Mouse (Mus musculus) forebrain, embryonic 16.5 days (tissue): ENCODE data around the gene Farsb. TPM values are rescaled to one million over a fixed set of nuclear protein-coding genes. Genes with fewer than 3 reads are reported as not detected.

Source experiments
- ATAC-seq: fragments of 200-750 bp; cut with Nextera tagmentation; 2 replicates; pipeline ENCODE4 v1.8.0; 2017; ENCODE audit warnings: mild to moderate bottlenecking, moderate library complexity
- H3K27ac ChIP-seq: fragments of 300-500 bp; sonication (generic); 2 replicates; pipeline ENCODE4 v1.5.1; 2014; ENCODE audit warnings: low read length, control low read depth
- H3K27me3 ChIP-seq: fragments of 300-500 bp; sonication (generic); replicated peaks from 2 replicates; pipeline ENCODE4 v1.6.1; 2014; ENCODE audit warnings: low read length; ENCODE audit not compliant: control insufficient read depth, insufficient read depth
- H3K36me3 ChIP-seq: fragments of 300-500 bp; sonication (generic); 2 replicates; pipeline ENCODE4 v1.6.1; 2014; ENCODE audit not compliant: control insufficient read depth, insufficient read depth
- H3K4me1 ChIP-seq: fragments of 300-500 bp; sonication (generic); replicated peaks from 2 replicates; pipeline ENCODE4 v1.6.1; 2014; ENCODE audit warnings: low read length; ENCODE audit not compliant: control insufficient read depth, insufficient read depth
- H3K4me2 ChIP-seq: fragments of 300-500 bp; sonication (generic); 2 replicates; pipeline ENCODE4 v1.6.1; 2014; ENCODE audit warnings: mild to moderate bottlenecking, low read length, control low read depth
- H3K4me3 ChIP-seq: fragments of 300-500 bp; sonication (generic); replicated peaks from 2 replicates; pipeline ENCODE4 v1.5.1; 2014; ENCODE audit warnings: mild to moderate bottlenecking, low read length, control low read depth
- H3K9ac ChIP-seq: fragments of 300-500 bp; sonication (generic); replicated peaks from 2 replicates; pipeline ENCODE4 v1.6.1; 2014; ENCODE audit warnings: low read depth, low read length, control low read depth
- H3K9me3 ChIP-seq: fragments of 300-500 bp; sonication (generic); 2 replicates; pipeline ENCODE4 v1.6.1; 2016; ENCODE audit warnings: low read length; ENCODE audit not compliant: control insufficient read depth
- WGBS: fragments of 180-500 bp; shearing (Covaris S2); extraction: QIAGEN DNeasy Blood & Tissue Kit; methylation state at CpG from one replicate; pipeline ENCODE4 v1.1.7; 2014; 5-methylcytosine and 5-hydroxymethylcytosine counted together
- polyA plus RNA-seq: library from polyadenylated mRNA; unstranded; fragments of >200 nt; fragmentation: Nextera tagmentation; extraction: Ambion mirVana; gene quantifications from 2 replicates; pipeline ENCODE4 v1.2.1, GENCODE M21; 2015

The Farsb gene
- polyA plus RNA-seq, 1 experiment from 2014 or later, result 168 TPM

DNA sequence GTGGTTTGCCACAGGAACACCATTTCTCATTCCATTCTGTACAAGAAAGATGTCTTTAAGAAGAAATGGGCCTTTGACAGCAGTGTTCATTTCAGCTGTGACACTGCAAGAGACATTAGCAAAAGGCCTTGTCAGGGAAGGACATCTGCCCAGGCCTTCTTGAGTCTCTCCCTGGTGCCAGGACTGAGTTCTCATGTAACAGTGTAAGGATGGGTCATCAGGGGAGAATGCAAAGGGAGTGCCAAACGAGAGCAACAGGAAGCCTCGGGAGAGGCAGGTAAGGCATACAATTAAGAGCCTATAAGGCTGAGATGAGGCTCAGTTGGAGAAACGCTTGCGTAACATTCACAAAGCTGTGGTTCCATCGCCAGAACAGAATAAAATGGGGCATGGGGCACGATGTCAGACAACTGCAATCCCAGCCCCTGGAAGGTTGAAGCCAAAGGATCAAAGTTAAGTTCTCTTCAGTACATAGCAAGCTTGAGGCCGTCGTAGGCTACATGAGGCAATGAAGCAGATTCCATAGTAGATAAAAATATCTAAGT, 93.4 kb downstream of the Farsb start:
- Histone ChIP-seq H3K27ac (no peak overlapping the region), H3K9me3 (no peaks in the 10 kb centered on the region), H3K4me1 (no peaks in the 10 kb centered on the region), H3K36me3 (no peaks in the 10 kb centered on the region), H3K4me2 (no peak overlapping the region), H3K9ac (no peak overlapping the region), H3K27me3 (no peaks in the 10 kb centered on the region), H3K4me3 (no peak overlapping the region)
- no peak for ATAC-seq
- 66% methylated on average over 8 of the region's 8 CpGs for WGBS

DNA sequence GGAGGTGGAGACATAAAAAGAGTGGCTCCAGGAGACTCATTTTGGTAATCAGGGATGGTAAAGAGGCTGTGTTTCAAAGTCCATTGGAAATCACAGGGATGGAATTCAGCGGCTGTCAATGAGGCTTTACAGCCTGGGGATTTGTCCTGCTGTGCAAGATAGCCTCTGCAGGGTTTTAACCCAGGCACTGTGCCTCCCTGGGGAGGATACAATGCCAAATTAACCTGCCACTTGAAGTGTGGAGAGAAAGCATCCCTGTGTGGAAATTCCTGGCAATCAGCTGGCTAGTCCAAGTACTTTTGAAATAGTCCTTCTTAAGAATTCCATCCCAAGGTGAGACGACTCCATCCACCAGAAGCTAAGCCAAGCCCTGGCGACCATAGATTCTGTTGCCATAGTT, 99.8 kb downstream of the Farsb start:
- Histone ChIP-seq H3K36me3 (no peaks in the 10 kb centered on the region), H3K9ac (no peak overlapping the region), H3K4me1 (no peaks in the 10 kb centered on the region), H3K27ac (no peak overlapping the region), H3K4me3 (no peak overlapping the region), H3K4me2 (no peak overlapping the region), H3K9me3 (no peaks in the 10 kb centered on the region), H3K27me3 (no peaks in the 10 kb centered on the region)
- 8% methylated on average over 3 of the region's 3 CpGs for WGBS
- no peak for ATAC-seq

DNA sequence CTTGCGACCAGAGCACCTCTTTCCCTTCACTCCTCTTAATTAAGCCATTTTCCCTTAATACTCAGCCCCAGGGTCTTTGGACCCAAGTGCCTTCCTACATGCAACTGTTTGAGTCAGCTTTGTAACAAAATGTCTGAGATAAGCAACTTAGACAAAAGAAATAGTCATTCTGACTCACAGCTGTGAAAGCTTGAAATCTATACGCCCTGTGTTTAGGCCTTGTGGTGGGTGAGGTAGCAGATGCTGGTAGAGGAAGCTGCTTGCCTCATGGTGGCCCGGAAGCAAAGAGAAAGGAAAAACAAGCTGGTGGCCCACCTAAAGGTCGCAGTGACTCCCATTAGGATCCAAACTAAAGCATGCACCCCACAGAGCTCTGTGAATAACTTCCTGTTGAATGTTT, 100.8 kb downstream of the Farsb start:
- H3K9me3 ChIP-seq, result no peaks in the 10 kb centered on the region
- no peak overlapping the region for H3K4me3 ChIP-seq
- H3K27ac ChIP-seq, result no peak overlapping the region
- H3K36me3 ChIP-seq, result no peaks in the 10 kb centered on the region
- H3K4me2 ChIP-seq, result no peak overlapping the region
- H3K4me1 ChIP-seq, result no peaks in the 10 kb centered on the region
- no peak overlapping the region for H3K9ac ChIP-seq
- WGBS, result 35% methylated on average over 4 of the region's 4 CpGs
- ATAC-seq, result no peak
- H3K27me3 ChIP-seq, result no peaks in the 10 kb centered on the region

DNA sequence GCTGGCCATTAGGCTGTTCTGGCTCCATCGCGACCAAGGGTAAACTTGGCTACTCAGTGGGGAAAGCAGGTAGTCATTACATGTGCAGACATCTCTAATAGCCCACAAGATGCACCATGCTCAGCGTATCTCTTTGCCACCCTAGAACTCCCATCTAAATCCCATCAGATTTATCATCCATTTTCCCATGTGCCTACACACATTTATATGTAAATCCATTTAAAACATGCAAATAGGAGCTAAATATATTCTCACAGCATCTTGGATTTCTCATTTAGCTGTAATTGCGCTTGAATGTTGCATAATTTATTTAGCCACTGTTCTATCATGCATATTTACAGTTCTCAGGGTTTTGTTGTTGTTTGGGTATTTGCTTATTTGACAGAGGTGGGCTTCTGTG, 107.7 kb downstream of the Farsb start:
- H3K9ac ChIP-seq, result no peak overlapping the region
- WGBS, result 71% methylated on average over 4 of the region's 4 CpGs
- no peak overlapping the region for H3K4me2 ChIP-seq
- no peaks in the 10 kb centered on the region for H3K9me3 ChIP-seq
- no peak overlapping the region for H3K27ac ChIP-seq
- no peaks in the 10 kb centered on the region for H3K27me3 ChIP-seq
- peak; percentile 61 for ATAC-seq
- no peak overlapping the region for H3K4me3 ChIP-seq
- no peaks in the 10 kb centered on the region for H3K36me3 ChIP-seq
- H3K4me1 ChIP-seq, result peaks cover 5% of the 10 kb centered on the region; the same call in 1 of the 2 replicates

DNA sequence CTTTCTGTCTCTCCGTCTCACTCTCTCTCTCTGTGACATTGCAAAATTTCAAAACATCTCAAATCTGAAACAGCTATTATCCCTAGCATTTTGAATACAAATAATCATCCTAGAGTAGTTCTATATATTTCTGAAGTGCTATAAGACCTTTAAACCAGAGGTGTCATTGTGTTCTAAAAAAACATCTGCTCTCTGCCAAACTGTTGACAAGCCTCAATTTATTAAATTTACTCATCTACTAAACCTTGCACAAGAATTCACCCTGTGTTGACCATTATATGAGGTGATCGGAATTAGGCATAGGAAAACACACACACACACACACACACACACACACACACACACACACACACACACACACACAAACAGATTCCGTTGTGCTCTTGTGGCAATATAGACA, 113.6 kb downstream of the Farsb start:
- Histone ChIP-seq H3K4me3 (no peak overlapping the region), H3K27ac (no peak overlapping the region), H3K27me3 (no peaks in the 10 kb centered on the region), H3K9me3 (peaks cover 8% of the 10 kb centered on the region), H3K36me3 (no peaks in the 10 kb centered on the region), H3K9ac (no peak overlapping the region), H3K4me2 (no peak overlapping the region), H3K4me1 (peaks cover 14% of the 10 kb centered on the region; the same call in 1 of the 2 replicates)
- WGBS, result 93% methylated on average over 3 of the region's 3 CpGs
- ATAC-seq, result no peak

DNA sequence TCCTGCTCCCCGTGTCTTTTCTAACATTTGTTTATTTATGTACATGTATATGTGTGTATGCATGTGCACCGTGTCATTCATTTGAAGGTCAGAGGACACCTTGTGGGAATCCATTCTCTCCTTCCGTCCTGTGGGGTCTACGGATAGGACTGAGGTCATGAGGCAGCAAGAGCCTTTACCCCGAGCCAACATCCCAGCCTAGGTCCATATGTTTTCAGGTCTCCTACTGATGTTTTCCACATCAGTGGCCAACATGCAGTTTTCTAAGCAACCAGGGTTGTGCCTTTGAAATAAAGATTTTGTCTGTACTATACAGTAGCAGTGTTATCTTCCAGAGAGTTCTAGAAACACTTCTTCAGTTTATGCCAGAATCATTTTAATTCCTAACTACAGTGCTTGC, 114.9 kb downstream of the Farsb start:
- ATAC-seq, result no peak
- Histone ChIP-seq H3K36me3 (no peaks in the 10 kb centered on the region), H3K9ac (no peak overlapping the region), H3K27ac (no peak overlapping the region), H3K4me2 (no peak overlapping the region), H3K9me3 (peaks cover 8% of the 10 kb centered on the region), H3K4me3 (no peak overlapping the region), H3K4me1 (peaks cover 14% of the 10 kb centered on the region; the same call in 1 of the 2 replicates), H3K27me3 (no peaks in the 10 kb centered on the region)
- WGBS, result 93% methylated on average over 5 of the region's 5 CpGs

DNA sequence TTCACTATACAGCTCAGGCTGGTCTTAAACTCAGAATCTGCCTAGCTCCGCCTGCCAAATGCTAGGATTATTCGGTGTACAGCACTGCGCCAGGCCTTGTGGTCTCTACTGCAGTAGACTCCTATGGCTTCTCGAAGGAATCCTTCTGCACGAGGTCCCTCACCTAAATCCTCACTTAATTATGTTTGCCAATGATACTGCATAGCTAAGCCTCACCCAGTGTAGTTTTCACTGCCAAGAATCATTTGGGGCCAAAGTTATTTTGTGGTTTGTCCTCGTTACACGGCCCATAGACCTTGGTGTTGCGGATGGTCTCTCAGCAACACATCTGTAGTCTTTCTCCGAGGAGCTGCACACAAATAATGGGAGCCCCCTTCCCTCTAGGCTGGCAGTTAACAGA, 116.4 kb downstream of the Farsb start:
- H3K9ac ChIP-seq, result no peak overlapping the region
- H3K4me2 ChIP-seq, result no peak overlapping the region
- no peak overlapping the region for H3K27ac ChIP-seq
- peaks cover 14% of the 10 kb centered on the region; the same call in 1 of the 2 replicates for H3K4me1 ChIP-seq
- no peak overlapping the region for H3K4me3 ChIP-seq
- H3K9me3 ChIP-seq, result peaks cover 8% of the 10 kb centered on the region
- H3K27me3 ChIP-seq, result no peaks in the 10 kb centered on the region
- ATAC-seq, result no peak
- WGBS, result 90% methylated on average over 9 of the region's 9 CpGs
- H3K36me3 ChIP-seq, result no peaks in the 10 kb centered on the region

DNA sequence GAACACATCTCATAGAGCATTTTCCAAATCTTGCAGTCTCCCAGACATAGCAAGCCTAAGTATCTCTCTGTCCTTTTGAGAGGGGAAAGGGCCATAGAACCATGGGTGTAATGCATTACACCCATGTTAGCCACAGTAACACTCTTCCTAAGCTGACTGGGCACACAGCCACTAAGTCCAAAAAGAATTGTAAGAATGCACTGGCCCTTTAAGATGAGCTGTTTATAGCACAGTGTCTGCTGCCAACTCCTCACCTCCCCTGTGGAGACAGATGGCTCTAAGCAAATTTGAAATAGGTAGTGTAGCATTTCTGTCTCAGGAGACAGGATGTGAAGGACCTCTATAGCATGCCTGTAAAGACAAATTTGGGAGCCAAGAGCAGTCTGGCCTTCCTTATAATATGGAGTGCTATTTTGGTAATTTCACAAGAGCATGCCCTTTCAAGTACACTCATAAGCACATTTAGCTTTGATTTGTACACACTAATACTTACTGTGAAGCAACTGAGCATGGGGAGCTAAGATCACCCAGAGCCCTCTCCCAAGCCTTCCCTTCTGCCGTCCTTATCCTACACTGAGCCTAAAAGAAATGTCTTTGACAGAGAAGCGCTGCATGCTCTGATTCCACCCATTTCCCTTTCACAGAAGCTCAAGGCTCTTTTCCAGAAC, 117.0 kb downstream of the Farsb start:
- H3K9ac ChIP-seq, result no peak overlapping the region
- H3K4me1 ChIP-seq, result peaks cover 14% of the 10 kb centered on the region; the same call in 1 of the 2 replicates
- no peaks in the 10 kb centered on the region for H3K27me3 ChIP-seq
- H3K4me3 ChIP-seq, result no peak overlapping the region
- 83% methylated on average over 2 of the region's 2 CpGs for WGBS
- ATAC-seq, result peak; percentile 78
- no peaks in the 10 kb centered on the region for H3K36me3 ChIP-seq
- no peak overlapping the region for H3K4me2 ChIP-seq
- peaks cover 8% of the 10 kb centered on the region for H3K9me3 ChIP-seq
- H3K27ac ChIP-seq, result no peak overlapping the region

DNA sequence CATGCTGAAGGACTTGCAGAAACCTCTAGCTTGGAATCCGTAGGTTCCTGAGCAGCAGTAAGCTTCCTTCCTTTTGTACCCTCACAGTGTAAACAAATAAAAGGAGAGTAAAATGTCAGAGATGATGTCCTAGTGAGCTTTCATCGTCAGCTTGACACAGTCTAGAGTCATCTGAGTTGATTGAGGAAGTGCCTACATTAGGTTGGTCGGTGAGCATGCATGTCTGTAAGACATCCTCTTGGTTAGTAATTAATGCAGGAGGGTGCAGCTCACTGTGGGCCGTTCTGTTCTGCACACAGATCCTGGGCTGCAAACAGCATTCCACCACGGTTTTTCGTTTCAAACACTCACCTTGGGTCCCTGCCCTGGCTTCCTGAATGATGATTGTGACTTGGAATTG, 118.6 kb downstream of the Farsb start:
- H3K4me2 ChIP-seq, result no peak overlapping the region
- H3K4me1 ChIP-seq, result peaks cover 14% of the 10 kb centered on the region; the same call in 1 of the 2 replicates
- ATAC-seq, result no peak
- no peak overlapping the region for H3K9ac ChIP-seq
- 70% methylated on average over 6 of the region's 6 CpGs for WGBS
- H3K4me3 ChIP-seq, result no peak overlapping the region
- no peaks in the 10 kb centered on the region for H3K36me3 ChIP-seq
- H3K27me3 ChIP-seq, result 0 out of 2 replicates have a peak, but pooled peaks cover under 1% of the 10 kb centered on the region
- no peak overlapping the region for H3K27ac ChIP-seq
- peaks cover 8% of the 10 kb centered on the region for H3K9me3 ChIP-seq
